Mouse (Mus musculus): ENCODE results near the gene Igfbp4. TPM values are rescaled to one million over a fixed set of nuclear protein-coding genes. Genes with fewer than 3 reads are reported as not detected.

The Igfbp4 gene
- polyA plus RNA-seq, 1 experiment from 2014 or later, result 437 TPM

GRCm38 (mm10) chr11:99044306-99044705 lies 3.3 kb downstream of the Igfbp4 start:
- peaks cover 45% of the 10 kb centered on the region for H3K36me3 ChIP-seq
- 0 out of 2 replicates have a peak overlapping the region, but pooled peaks have one; percentile 80 for H3K4me3 ChIP-seq
- no peaks in the 10 kb centered on the region for H3K27me3 ChIP-seq (ENCODE audit: insufficient read depth, poor library complexity, severe bottlenecking)
- 80% methylated on average over 5 of the region's 5 CpGs for WGBS
- DNase-seq (ENCODE audit: low spot score), result no peak
- peaks cover 89% of the 10 kb centered on the region for H3K4me1 ChIP-seq (replicated peaks)
- no peaks in the 10 kb centered on the region for H3K9me3 ChIP-seq
- no peak overlapping the region for H3K27ac ChIP-seq

GRCm38 (mm10) chr11:99045159-99045889 lies 4.3 kb downstream of the Igfbp4 start:
- Histone ChIP-seq H3K36me3 (peaks cover 56% of the 10 kb centered on the region), H3K4me3 (no peak overlapping the region), H3K27ac (no peak overlapping the region), H3K4me1 (replicated peaks) (peaks cover 78% of the 10 kb centered on the region), H3K9me3 (no peaks in the 10 kb centered on the region), H3K27me3 (ENCODE audit: insufficient read depth, poor library complexity, severe bottlenecking) (no peaks in the 10 kb centered on the region)
- DNase-seq (ENCODE audit: low spot score), result no peak
- 85% methylated on average over 12 of the region's 12 CpGs for WGBS

GRCm38 (mm10) chr11:99047120-99047519 lies 6.1 kb downstream of the Igfbp4 start:
- DNase-seq (ENCODE audit: low spot score), result no peak
- H3K36me3 ChIP-seq, result peaks cover 73% of the 10 kb centered on the region
- no peaks in the 10 kb centered on the region for H3K27me3 ChIP-seq (ENCODE audit: insufficient read depth, poor library complexity, severe bottlenecking)
- peak overlapping the region; percentile 74 for H3K27ac ChIP-seq
- WGBS, result 55% methylated on average over 5 of the region's 5 CpGs
- H3K9me3 ChIP-seq, result no peaks in the 10 kb centered on the region
- no peak overlapping the region for H3K4me3 ChIP-seq
- H3K4me1 ChIP-seq (replicated peaks), result peaks cover 61% of the 10 kb centered on the region

- peak overlapping the region; percentile 74 for H3K27ac ChIP-seq
- no peak overlapping the region for H3K4me3 ChIP-seq
- H3K9me3 ChIP-seq, result no peaks in the 10 kb centered on the region
- H3K4me1 ChIP-seq (replicated peaks), result peaks cover 56% of the 10 kb centered on the region
- no peak for DNase-seq (ENCODE audit: low spot score)
- H3K36me3 ChIP-seq, result peaks cover 79% of the 10 kb centered on the region
- no peaks in the 10 kb centered on the region for H3K27me3 ChIP-seq (ENCODE audit: insufficient read depth, poor library complexity, severe bottlenecking)
- 78% methylated on average over 2 of the region's 2 CpGs for WGBS
Measured at GRCm38 (mm10) chr11:99047643-99048042, 6.6 kb downstream of the Igfbp4 start.

- 40% methylated on average over 4 of the region's 4 CpGs for WGBS
- H3K4me1 ChIP-seq (replicated peaks), result peaks cover 26% of the 10 kb centered on the region
Measured at GRCm38 (mm10) chr11:99055143-99055542, 14.1 kb downstream of the Igfbp4 start.

GRCm38 (mm10) chr11:99055571-99056452 lies 14.8 kb downstream of the Igfbp4 start:
- peak; percentile 65 for DNase-seq (ENCODE audit: low spot score)
- Histone ChIP-seq H3K4me1 (replicated peaks) (peaks cover 33% of the 10 kb centered on the region), H3K9me3 (peaks cover 4% of the 10 kb centered on the region; the same call in 1 of the 2 replicates), H3K27ac (peak overlapping the region; percentile 69), H3K27me3 (ENCODE audit: insufficient read depth, poor library complexity, severe bottlenecking) (no peaks in the 10 kb centered on the region), H3K36me3 (peaks cover 28% of the 10 kb centered on the region), H3K4me3 (no peak overlapping the region; the same call in 1 of the 2 replicates)
- WGBS, result 3% methylated on average over 8 of the region's 8 CpGs

More at GRCm38 (mm10) chr11:99055143-99055542, 14.1 kb downstream of the Igfbp4 start:
- no peak overlapping the region for H3K4me3 ChIP-seq
- H3K27me3 ChIP-seq (ENCODE audit: insufficient read depth, poor library complexity, severe bottlenecking), result no peaks in the 10 kb centered on the region
- peaks cover 35% of the 10 kb centered on the region for H3K36me3 ChIP-seq
- peak overlapping the region; percentile 69 for H3K27ac ChIP-seq
- no peak for DNase-seq (ENCODE audit: low spot score)
- H3K9me3 ChIP-seq, result peaks cover 4% of the 10 kb centered on the region; the same call in 1 of the 2 replicates

GRCm38 (mm10) chr11:99060435-99060834 lies 19.4 kb downstream of the Igfbp4 start:
- 85% methylated on average over 3 of the region's 3 CpGs for WGBS
- H3K27ac ChIP-seq, result peak overlapping the region; percentile 47
- 0 out of 2 replicates have a peak, but pooled peaks cover 5% of the 10 kb centered on the region for H3K36me3 ChIP-seq
- H3K9me3 ChIP-seq, result peaks cover 4% of the 10 kb centered on the region; the same call in 1 of the 2 replicates
- H3K4me1 ChIP-seq (replicated peaks), result peaks cover 42% of the 10 kb centered on the region
- no peaks in the 10 kb centered on the region for H3K27me3 ChIP-seq (ENCODE audit: insufficient read depth, poor library complexity, severe bottlenecking)
- no peak overlapping the region for H3K4me3 ChIP-seq
- DNase-seq (ENCODE audit: low spot score), result no peak

GRCm38 (mm10) chr11:99062661-99063060 lies 21.6 kb downstream of the Igfbp4 start:
- Histone ChIP-seq H3K27ac (0 out of 2 replicates have a peak overlapping the region, but pooled peaks have one; percentile 47), H3K9me3 (peaks cover 4% of the 10 kb centered on the region; the same call in 1 of the 2 replicates), H3K4me1 (replicated peaks) (peaks cover 38% of the 10 kb centered on the region), H3K4me3 (no peak overlapping the region), H3K36me3 (0 out of 2 replicates have a peak, but pooled peaks cover 5% of the 10 kb centered on the region), H3K27me3 (ENCODE audit: insufficient read depth, poor library complexity, severe bottlenecking) (no peaks in the 10 kb centered on the region)
- no peak for DNase-seq (ENCODE audit: low spot score)
- WGBS, result 84% methylated on average over 7 of the region's 7 CpGs

- Histone ChIP-seq H3K27ac (peak overlapping the region; percentile 47), H3K4me1 (replicated peaks) (peaks cover 38% of the 10 kb centered on the region), H3K27me3 (ENCODE audit: insufficient read depth, poor library complexity, severe bottlenecking) (no peaks in the 10 kb centered on the region), H3K36me3 (0 out of 2 replicates have a peak, but pooled peaks cover 5% of the 10 kb centered on the region), H3K4me3 (no peak overlapping the region), H3K9me3 (peaks cover 4% of the 10 kb centered on the region; the same call in 1 of the 2 replicates)
- WGBS, result 44% methylated on average over 8 of the region's 8 CpGs
- no peak for DNase-seq (ENCODE audit: low spot score)
Measured at GRCm38 (mm10) chr11:99063406-99064131, 22.5 kb downstream of the Igfbp4 start.

- no peaks in the 10 kb centered on the region for H3K27me3 ChIP-seq (ENCODE audit: insufficient read depth, poor library complexity, severe bottlenecking)
- WGBS, result 70% methylated on average over 3 of the region's 3 CpGs
- no peaks in the 10 kb centered on the region for H3K36me3 ChIP-seq
- 0 out of 2 replicates have a peak overlapping the region, but pooled peaks have one; percentile 13 for H3K27ac ChIP-seq
- no peak overlapping the region for H3K4me3 ChIP-seq
- no peak for DNase-seq (ENCODE audit: low spot score)
- no peaks in the 10 kb centered on the region for H3K9me3 ChIP-seq
- H3K4me1 ChIP-seq (replicated peaks), result peaks cover 45% of the 10 kb centered on the region
Measured at GRCm38 (mm10) chr11:99065353-99065752, 24.3 kb downstream of the Igfbp4 start.

GRCm38 (mm10) chr11:99065979-99066378 lies 24.9 kb downstream of the Igfbp4 start:
- H3K4me1 ChIP-seq (replicated peaks), result peaks cover 44% of the 10 kb centered on the region
- H3K9me3 ChIP-seq, result no peaks in the 10 kb centered on the region
- no peaks in the 10 kb centered on the region for H3K27me3 ChIP-seq (ENCODE audit: insufficient read depth, poor library complexity, severe bottlenecking)
- peak; percentile 81 for DNase-seq (ENCODE audit: low spot score)
- no peak overlapping the region for H3K4me3 ChIP-seq
- 0 out of 2 replicates have a peak overlapping the region, but pooled peaks have one; percentile 13 for H3K27ac ChIP-seq
- WGBS, result 20% methylated on average over 2 of the region's 2 CpGs
- H3K36me3 ChIP-seq, result no peaks in the 10 kb centered on the region

GRCm38 (mm10) chr11:99067591-99067990 lies 26.5 kb downstream of the Igfbp4 start:
- whole genome bisulfite sequencing, result 86% methylated on average over 8 of the region's 8 CpGs
- peaks cover 57% of the 10 kb centered on the region for H3K4me1 ChIP-seq (replicated peaks)
- no peak overlapping the region for H3K27ac ChIP-seq
- no peaks in the 10 kb centered on the region for H3K9me3 ChIP-seq
- H3K36me3 ChIP-seq, result no peaks in the 10 kb centered on the region
- DNase-seq (ENCODE audit: low spot score), result no peak
- H3K4me3 ChIP-seq, result no peak overlapping the region
- H3K27me3 ChIP-seq (ENCODE audit: insufficient read depth, poor library complexity, severe bottlenecking), result no peaks in the 10 kb centered on the region
